Mouse (Mus musculus) left cerebral cortex, adult 8-10 months (tissue): ENCODE measurements around the gene Ucp3. TPM values are rescaled to one million over a fixed set of nuclear protein-coding genes. Genes with fewer than 3 reads are reported as not detected.
"Not testable (repeated sequence)": the region's sequence is repeated elsewhere in the genome, so short reads cannot be mapped to it uniquely, and the experiment has no call there.

Source experiments
- DNase-seq, 2 experiments: peaks; one replicate each; pipeline ENCODE4 v3.0.0; 2022; ENCODE audit warnings: low spot score in 2 of 2
- total RNA-seq, 4 experiments: library from RNA; stranded (reverse); gene quantifications; 2 replicates each; pipeline ENCODE4 v1.2.4; 2022

Ucp3 gene
- total RNA-seq, 4 experiments from 2014 or later: 2.8 to 5.7 (median 3.3) TPM

DNA sequence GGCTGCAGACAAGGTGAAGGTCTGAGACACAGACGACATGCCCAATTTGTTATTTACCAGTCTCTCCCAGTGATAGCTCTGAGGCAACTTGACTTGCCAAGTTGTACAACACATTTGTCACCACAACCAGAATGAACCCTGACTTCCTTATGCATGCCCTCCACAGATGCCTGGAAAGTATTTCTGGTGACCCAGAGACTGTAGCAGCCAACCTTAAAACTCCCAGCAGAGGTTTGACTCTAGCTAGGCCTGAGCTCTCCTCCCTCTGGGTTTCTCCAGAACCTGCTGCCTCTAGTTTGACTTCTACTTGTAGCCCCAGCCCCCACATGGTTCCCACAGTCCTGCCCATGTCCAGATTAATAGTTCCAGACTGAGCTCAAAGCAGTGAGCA lies 1.4 kb upstream of the Ucp3 start:
- DNase-seq: no peak

DNA sequence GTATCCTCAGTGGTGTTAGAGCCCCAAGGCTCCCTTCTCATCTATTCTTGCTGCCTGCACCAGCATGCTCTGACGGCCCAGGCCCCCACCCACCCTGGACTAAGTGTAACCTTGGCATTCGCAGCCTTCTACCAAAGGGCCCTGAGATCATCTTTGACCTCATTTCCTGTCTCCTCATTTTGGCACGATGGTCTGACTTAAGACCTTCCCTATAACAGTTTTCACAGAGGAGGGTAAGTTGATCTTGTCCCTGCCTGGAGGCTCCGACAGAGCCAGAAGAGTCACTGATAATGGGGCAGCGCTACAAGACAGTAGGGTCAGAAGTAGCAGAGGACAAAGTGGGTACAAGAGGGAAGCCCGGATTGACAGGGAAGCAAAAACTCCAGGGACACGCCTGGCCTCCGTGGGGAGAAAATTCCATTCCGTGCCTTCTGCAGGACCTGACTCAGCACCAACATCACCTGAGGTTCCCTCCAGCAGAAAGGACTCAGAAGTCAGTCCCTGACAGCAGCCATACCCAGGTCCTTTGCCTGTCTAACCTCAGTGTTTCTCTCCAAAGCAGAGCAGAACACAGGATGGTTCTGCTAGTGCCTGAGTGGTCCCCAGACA lies 1.2 kb downstream of the Ucp3 start:
- DNase-seq: no peak

DNA sequence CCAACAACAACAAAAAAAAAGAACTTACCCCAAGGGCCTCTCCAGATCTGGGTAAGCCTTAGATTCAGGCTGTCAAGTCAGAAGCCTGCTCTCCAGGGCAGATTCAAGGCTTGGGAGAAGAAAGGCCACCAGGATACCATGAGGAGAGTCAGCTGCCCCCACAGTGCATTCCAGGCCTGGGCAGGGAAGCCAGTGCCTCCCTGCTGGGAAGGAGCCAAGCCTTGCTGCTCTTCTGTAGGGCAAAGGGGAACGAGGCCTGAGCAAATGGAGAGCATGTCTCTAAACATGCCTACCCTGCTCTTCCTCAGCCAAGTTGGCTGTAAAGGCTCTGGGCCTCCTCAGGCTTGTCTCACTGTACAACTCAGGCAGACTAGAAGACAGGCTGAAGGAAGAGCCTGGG lies 1.9 kb downstream of the Ucp3 start:
- DNase-seq: no peak

DNA sequence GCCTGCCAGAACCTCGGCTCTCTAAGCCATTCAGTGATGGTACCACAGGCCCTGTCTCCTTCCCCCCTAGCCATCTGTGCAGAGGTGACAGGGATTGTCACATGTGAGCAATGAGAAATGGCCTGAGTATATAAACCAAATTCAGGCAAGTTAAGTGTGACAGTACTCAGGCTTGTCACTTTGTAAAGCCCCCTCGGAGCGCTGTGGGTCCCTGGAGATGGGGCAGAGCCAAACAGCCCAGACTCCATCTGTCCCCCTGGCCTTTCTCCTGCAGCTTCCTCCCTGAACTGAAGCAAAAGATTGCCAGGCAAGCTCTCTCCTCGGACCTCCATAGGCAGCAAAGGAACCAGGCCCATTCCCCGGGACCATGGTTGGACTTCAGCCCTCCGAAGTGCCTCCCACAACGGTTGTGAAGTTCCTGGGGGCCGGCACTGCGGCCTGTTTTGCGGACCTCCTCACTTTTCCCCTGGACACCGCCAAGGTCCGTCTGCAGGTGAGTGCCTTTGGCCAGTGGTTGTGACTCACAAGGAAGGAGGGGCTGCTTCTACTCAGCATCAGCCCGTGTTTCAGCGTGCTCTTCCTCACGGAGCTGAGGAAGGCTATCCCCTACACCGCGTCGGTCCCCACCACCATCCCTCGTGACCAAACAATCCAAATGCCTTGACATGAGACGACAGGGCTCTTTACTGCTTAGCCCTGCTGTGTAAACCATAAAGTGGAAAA lies 6.5 kb downstream of the Ucp3 start:
- DNase-seq: no peak

DNA sequence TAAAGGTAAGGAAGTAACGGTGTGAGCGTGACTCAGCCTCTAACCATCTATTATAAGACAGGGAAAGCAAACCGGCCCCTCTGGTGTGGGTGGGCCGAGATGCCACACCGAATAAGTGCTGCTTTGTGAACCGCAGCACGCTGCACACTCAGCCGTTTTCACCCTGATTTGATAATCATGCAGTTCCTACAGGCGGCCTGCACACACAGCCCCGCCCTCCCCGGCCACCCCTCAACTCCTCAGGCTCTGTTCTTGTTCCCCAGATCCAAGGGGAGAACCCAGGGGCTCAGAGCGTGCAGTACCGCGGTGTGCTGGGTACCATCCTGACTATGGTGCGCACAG lies 7.0 kb downstream of the Ucp3 start:
- no peak for DNase-seq

DNA sequence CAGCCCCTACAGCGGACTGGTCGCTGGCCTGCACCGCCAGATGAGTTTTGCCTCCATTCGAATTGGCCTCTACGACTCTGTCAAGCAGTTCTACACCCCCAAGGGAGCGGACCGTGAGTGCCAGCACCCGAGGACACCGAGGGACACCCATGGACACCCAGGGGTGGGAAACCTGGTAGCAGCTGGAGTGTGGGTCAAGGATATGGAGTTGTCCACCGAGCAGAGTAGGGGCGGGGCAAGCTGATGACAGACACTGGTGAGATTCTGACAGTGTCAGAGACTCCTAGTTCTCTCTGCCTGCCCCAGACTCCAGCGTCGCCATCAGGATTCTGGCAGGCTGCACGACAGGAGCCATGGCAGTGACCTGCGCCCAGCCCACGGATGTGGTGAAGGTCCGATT lies 7.4 kb downstream of the Ucp3 start:
- DNase-seq: no peak

DNA sequence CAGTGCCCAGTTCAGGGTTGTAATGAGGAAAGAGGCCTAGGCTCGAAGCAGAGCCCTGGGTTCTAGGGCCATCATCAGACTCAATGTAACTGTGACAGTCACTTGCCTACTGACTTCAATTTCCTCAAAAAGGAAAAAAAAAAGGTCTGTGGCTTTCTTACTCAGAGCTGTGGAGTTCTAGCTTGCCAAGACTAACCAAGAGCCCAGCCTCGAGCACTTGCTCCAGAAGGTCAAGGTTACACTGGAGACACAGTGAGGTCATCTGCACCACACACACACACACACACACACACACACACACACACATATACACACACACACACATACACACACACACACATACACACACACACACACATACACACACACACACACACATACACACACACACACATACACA lies 9.3 kb downstream of the Ucp3 start:
- not testable (repeated sequence) for DNase-seq

DNA sequence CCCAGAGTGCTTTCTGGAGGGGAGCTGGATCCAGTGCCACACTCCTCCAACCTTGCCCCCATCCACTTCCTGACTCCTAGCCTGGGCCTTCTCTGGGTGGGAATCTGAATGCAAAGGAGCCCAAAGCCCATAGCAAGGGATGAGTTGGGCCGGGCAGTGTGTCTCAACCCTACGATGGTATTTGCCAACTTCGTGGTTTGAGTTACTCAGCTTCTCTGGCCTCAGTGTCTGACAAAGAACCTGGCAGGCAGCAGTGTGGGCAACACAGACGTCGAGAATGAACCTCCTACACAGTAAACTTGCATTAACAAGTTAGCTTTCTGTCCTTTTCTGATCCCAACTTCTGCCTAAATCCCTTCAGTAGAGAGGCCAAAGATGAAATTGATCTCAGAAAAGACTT lies 11.7 kb downstream of the Ucp3 start:
- DNase-seq: no peak

DNA sequence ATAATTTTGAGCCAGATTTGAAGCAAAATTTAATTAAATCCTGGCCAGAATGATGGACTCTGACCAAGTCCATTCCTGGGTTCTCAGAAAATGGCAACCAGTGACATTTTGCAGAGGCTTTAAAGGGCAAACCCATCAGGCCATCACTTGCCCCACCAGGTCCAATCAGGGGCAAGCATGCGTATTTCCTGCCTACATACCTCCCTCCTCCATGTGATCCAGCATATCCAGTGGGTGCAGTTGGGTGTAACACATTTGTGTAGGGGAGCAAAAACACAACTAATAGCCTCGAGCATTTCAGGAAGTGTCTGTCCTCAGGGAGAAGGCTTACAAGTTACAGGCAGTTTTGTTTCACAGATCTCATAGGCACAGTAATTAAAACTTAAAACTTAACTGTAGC lies 14.5 kb downstream of the Ucp3 start:
- DNase-seq: no peak

DNA sequence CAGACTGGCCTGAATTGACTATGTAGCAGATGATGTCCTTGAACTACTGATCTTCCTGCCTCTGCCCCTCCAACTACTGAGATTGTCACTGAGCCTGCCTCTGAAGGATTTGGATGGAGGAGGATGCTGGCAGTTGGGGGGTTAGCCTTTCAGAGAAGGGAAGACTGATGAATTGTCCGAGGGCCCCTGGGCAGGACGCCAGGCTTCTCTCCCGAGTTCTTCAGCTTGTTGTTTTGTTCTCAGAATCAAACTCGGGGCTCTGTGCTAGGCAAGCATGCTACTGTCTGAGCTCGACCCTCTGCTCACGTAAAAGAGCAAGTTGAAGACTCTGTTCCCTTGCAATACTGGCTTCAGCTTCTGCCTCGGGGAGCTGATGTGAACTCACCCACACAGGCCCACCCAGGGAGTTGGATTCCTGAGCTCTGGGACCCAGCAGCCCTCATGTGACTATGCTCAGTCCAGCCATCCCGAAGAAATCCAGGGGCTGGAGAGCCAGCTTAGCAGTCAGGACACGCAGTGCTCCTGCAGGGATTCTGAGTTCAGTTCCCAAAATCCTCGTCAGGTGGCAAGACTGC lies 15.8 kb downstream of the Ucp3 start:
- DNase-seq: no peak

DNA sequence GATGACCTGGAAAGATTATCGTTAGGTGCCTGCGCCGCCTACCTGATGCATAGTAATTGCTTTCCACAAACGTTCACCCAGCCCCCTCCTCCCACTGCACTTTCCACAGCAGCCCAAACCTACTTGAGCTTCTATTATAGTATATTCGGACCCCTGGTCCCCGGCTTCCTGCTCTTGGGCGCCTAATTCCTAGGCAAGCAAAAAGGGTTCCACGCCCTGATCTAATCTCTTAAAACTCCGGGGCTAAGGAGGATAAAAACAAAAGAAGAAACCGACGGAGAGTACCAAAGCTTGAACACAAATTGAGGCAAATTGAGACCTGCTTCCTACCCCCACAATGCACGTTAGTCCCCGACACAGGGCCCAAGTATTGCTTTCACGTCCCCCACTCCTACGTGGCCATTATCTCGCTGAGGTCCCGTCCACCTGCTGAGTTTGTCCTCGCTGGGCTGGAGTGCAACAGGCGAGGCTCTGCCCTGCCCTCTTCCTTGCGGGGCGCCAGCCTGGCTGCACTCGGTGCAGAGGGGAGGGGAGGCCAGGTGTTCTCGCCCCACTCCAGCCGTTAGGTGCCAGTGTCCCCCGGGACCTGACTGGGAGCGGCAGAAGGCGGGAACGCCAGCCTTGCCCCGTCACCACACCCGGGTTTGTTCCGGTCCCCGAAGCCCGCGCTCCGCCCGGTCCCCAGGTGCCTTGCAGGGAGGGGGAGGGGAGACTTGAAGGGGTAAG lies 19.8 kb downstream of the Ucp3 start:
- DNase-seq: no peak

DNA sequence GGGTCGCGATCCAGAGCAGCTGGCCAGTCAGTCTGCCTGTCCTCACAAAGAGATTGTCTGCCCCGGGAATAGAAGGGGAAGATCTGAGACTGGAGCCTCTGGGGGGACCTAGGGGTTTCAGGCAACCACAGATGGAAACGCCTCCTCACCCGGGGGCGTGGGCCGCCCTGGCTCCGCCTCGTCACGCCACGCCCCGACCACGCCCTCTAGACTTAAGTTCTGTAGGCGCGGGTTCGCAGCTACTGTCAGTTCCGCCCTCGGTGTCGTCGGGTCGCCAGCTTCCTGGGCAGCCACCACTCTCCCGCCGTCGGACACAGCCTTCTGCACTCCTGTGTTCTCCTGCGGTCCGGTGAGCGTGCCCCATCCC lies 20.3 kb downstream of the Ucp3 start, which contains the start of gene Ucp2:
Gene Ucp2, plus strand, starts transcription at position 221 of the 367 bp plus-strand sequence.
- DNase-seq: no peak

DNA sequence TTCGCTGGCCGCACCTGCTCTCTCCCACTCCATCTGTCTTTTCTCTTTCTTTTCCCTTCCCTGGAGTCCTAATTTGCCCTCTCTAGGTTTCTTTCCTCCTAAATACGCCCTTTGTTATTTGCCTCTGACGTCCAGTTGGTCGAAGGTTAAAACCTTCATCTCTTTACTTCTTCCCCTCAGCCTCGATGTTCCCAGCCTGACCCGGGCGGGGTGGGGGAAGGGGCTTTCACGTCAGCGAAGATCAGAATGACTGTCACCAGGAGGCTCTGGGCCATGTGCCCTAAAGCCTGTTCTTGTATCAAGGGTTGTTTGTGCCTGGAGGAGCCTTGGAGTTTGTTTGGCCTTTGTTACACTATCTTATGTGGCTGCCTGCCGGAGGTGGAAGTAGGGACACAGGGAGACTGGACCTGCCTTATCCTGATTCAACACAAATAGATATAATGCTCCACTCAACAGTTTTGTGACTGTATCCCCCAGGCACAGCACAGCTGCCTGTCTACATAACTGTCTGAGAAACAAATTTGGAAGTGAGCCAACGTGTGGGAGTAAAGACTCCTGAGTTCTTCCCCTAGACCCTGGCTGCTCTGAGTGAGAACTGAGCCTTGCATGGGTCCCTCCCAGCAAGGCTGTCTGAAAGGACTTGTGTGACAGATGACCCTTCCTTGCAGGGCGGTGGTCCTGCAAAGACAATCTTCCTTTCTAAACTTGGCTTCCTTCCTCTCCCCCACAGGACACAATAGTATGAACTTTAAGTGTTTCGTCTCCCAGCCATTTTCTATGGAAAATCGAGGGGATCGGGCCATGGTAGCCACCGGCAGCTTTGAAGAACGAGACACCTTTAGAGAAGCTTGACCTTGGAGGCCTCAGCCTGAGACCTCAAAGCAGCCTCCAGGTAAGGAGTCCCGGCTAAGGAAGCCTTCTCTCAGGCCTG lies 21.0 kb downstream of the Ucp3 start:
- no peak for DNase-seq

DNA sequence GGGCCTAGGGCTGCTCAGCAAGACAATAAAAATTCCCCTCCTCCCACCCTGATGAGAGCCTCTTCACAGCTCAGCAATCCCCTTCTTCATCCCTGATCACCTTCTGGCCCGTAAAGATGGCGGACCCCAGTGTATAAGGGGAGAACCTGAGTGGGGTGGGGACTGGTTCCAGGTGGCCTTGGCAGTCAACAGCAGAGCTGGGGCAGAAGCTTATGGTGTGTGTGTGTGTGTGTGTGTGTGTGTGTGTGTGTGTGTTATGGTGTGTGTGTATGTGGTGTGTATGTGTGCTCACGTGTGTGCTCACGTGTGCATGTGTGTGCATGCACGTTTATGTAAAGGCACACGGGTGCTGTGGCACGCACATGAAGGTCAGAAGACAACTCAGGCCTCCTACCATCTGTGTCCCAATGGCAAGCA lies 21.6 kb downstream of the Ucp3 start:
- DNase-seq: no peak

DNA sequence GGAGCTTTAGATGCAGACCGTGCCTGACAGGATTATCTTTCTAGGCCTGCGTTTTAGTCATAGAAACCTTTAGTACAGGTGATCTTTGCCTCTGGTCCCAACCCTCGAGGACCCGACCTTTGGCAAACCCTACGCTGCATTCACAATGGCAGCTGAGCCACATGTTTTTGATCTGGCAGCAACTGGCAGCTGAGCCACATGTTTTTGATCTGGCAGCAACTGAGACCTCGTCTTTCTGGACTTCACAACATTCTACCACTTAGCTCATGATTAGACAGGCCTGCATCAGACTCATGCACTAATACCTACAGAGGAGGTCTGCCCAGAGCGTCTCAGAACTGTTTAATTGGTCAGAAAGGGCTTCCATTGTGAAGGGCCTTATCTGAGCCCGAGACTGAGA lies 22.3 kb downstream of the Ucp3 start:
- no peak for DNase-seq

DNA sequence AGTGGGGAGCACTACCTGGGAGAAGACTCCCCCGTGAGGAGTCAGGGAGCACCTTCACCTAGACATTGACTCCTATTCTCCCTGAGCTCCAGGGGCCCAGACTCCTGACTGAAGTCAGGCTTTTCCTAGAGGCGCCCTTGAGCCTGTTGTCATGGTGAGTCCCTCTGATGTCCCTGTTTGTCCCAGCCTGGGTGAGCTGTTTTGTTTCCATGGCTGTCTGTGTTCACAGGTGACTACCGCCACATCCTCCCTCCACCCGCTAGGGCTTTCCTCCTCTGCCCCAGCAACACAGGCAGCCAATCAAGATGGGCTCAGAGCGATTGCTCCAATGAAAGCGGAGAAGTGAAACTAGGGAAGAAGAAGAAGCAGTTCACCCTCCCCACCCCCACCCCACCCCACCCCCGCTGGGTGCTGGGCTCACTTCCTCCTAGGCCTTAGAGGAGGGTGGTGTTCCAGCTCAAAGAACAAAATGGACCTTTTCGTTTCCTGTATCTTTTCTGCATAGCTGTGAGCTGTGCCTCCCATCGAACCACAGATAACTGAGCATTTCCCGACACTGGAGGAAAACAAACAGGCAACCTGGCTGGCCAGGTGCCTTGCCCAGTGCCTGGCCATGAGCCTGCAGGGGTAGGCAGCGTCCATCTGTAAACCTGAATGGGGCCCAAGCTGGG lies 22.9 kb downstream of the Ucp3 start:
- peak in 1 of 2 experiments; percentile 70 for DNase-seq

DNA sequence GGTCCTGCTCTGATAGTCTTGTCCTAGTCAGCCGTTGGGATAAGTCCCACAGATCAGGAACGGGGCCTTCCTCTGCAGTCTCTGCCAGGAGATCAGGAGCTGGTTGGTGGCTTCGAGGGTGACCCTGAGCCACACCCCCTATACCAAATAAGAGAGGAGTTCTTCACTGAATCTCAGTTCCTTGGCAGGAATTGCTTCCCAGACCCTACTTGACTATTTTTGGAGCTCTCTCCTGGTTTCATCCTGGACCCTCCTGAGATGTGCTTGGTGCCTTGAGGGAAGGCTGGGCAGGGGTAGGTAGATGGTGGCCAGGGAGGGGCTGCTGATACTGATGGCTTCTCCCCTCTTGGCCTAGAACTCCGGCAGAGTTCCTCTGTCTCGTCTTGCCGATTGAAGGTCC lies 23.6 kb downstream of the Ucp3 start:
- DNase-seq: no peak

DNA sequence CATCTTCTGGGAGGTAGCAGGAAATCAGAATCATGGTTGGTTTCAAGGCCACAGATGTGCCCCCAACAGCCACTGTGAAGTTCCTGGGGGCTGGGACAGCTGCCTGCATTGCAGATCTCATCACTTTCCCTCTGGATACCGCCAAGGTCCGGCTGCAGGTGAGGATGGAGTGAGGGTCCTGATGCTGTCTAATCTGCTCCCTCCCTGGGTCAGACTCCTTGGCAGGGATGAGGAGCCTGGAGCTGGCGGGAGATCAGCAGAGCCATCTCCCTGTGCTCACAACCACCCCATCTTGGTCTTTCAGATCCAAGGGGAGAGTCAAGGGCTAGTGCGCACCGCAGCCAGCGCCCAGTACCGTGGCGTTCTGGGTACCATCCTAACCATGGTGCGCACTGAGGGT lies 24.0 kb downstream of the Ucp3 start:
- no peak for DNase-seq

DNA sequence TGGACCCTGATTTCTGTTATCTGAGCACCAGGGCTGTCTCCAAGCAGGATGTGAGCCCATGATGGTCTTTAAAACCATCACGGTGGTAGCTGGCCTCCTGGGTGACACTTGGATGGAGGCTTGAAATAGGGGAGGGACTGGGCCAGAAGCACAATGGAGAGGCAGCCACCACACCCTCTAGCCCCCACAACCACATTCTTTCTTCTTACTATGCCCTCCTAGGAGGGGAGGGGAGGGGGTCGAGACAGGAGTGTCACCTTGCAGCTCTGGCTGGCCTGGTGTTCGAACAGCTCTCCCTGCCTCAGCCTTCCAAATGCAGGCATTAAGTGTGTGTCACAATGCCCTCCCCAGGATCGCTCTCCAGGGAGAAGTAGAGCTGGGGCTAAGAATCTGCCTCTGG lies 24.6 kb downstream of the Ucp3 start:
- DNase-seq: no peak

DNA sequence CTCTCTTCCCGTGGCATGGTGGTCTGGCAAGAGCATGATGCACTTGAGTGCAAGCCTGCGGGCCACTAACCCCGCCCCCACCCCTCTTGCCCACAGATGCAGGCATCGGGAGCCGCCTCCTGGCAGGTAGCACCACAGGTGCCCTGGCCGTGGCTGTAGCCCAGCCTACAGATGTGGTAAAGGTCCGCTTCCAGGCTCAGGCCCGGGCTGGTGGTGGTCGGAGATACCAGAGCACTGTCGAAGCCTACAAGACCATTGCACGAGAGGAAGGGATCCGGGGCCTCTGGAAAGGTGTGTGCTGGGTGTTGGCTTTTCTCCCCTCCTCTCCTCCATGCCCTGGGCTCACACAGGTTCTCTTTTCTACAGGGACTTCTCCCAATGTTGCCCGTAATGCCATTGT lies 25.2 kb downstream of the Ucp3 start:
- no peak for DNase-seq

DNA sequence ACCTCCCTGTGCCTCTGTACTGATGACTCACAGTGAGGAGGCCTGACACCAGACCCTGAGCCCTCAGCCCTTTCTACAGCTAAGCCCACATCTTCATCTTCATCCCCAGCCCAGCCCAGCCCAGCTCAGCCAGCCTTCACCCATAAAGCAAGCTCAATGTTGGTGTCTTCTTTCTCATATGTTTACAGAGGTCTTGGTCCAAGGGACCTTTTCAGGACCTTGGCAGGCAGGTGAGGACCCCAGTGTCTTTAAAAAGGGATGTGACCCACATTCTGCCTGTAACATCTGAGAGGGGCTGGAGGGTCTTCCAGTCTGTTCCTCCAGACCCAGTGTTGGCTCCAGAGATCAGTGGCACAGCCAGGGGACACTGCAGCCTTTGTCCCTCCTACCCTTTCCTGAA lies 26.7 kb downstream of the Ucp3 start:
- DNase-seq: no peak
